Mouse (Mus musculus) left cerebral cortex, adult 2 months (tissue): Measurements from ENCODE around the gene Rab33a. TPM values are rescaled to one million over a fixed set of nuclear protein-coding genes. Genes with fewer than 3 reads are reported as not detected.

ENCODE experiments used
- DNase-seq, 2 experiments: peaks; one replicate each; pipeline ENCODE4 v3.0.0; 2021 to 2022; ENCODE audit warnings: low spot score in 2 of 2, mixed read lengths in 1 of 2; ENCODE audit errors: extremely low spot score in 1 of 2
- H3K27ac ChIP-seq: fragments of 200-600 bp; 2 replicates; pipeline ENCODE4 v1.8.1; 2022
- H3K4me3 ChIP-seq: fragments of 200-600 bp; 2 replicates; pipeline ENCODE4 v1.8.1; 2022
- CTCF ChIP-seq: fragments of 200-600 bp; IDR thresholded peaks from 2 replicates; pipeline ENCODE4 v1.8.1; 2022; ENCODE audit warnings: antibody characterized with exemption, mild to moderate bottlenecking, moderate library complexity
- intact Hi-C: fragments of 180-260 bp; cut with DNase I; formaldehyde crosslinking; loops from one replicate; pipeline ENCODE4 v1.15.1; 2025
- long read RNA-seq, 2 experiments: library from polyadenylated mRNA; stranded (forward); transcript quantifications; one replicate each; pipeline ENCODE4 v2.0.0; 2021; ENCODE audit warnings: borderline mapping rate in 2 of 2
- total RNA-seq, 2 experiments: library from RNA; stranded (reverse); gene quantifications; 2 replicates each; pipeline ENCODE4 v1.2.3; 2021

Gene Rab33a
- total RNA-seq: 10 to 100 TPM; 31.4 to 40.4 TPM
- long read RNA-seq, experiment 1, transcript Rab33a-201 (2 exons, 1,158 nt): major isoform, 20 of 20 reads
- long read RNA-seq, experiment 1, partial matches to known transcripts: 0 of 20 reads
- long read RNA-seq, experiment 1, other reads (novel, unspliced or antisense): 0 of 20 reads
- long read RNA-seq, experiment 2, transcript Rab33a-201 (2 exons, 1,158 nt): major isoform, 10 of 14 reads
- long read RNA-seq, experiment 2, partial matches to known transcripts: 0 of 14 reads
- long read RNA-seq, experiment 2, other reads (novel, unspliced or antisense): 4 of 14 reads

- peak; percentile 44 to 55 for DNase-seq
- intact Hi-C loops: no loop called here
- peak within 1 kb of the TSS; percentile 47 for H3K4me3 ChIP-seq
- H3K27ac ChIP-seq: peak within 1 kb of the TSS; percentile 86
- no peak for TF ChIP-seq CTCF
Observed at GRCm38 (mm10) chrX:48518808-48519548, at the start of gene Rab33a. Gene Rab33a, plus strand, starts transcription at chrX:48519285.

GRCm38 (mm10) chrX:48481095-48481494 lies 38.0 kb upstream of the Rab33a start:
- intact Hi-C loops: no loop called here
- no peak overlapping the region for H3K4me3 ChIP-seq
- no peak for TF ChIP-seq CTCF
- no peak for DNase-seq
- H3K27ac ChIP-seq: no peak overlapping the region

DNA sequence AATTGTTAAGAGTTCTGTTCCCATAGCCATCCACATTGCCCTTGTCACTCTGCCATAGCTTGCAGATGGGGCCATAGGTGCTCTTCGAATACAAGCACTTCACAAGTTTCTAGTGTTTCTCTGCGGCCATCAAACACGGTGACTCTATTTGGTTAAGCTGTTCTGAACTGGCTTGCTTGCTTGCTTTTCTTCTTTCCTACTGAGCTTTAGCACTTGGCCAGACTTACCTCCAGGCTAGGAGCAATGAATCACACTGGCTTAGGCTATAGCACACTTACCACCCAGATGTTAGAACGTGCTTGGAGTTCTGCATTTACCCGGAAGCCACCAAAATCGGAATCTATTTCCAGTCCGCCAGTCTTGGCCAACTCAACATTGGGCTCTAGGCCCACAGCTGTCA lies 37.4 kb upstream of the Rab33a start:
- no peak overlapping the region for H3K4me3 ChIP-seq
- intact Hi-C loops: no loop called here
- no peak for TF ChIP-seq CTCF
- no peak for DNase-seq
- no peak overlapping the region for H3K27ac ChIP-seq

- no peak for DNase-seq
- no peak overlapping the region for H3K27ac ChIP-seq
- TF ChIP-seq CTCF: no peak
- intact Hi-C loops: no loop called here
- no peak overlapping the region for H3K4me3 ChIP-seq
Observed at GRCm38 (mm10) chrX:48493763-48494162, 25.3 kb upstream of the Rab33a start.

GRCm38 (mm10) chrX:48513166-48513807 lies 5.8 kb upstream of the Rab33a start, which contains the start of gene Aifm1:
Gene Aifm1, minus strand, starts transcription at chrX:48513563.
- DNase-seq: peak; percentile 85 to 88
- peak within 1 kb of the TSS; percentile 29; the same call in 1 of the 2 replicates for H3K27ac ChIP-seq
- intact Hi-C loops: no loop called here
- peak within 1 kb of the TSS; percentile 47 for H3K4me3 ChIP-seq
- TF ChIP-seq CTCF: no peak

DNA sequence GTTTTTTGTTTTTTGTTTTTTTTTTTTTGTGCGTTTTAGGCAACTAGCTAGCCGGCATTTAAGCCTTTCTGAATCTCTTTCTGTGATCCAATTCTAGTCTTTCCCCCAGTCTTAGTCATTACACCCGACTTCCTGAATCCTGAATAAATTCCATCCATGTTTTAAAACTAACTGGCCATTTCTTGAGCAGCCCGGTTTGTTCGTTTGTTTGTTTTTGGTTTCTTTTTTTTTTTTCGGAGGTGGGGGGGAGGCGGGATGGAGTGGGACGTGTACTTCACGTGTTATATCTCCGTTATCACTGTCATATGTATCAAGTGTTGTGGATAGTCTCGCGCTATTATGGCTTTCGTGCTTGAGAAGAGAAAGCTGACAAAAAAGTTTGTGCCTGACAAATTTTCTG lies 5.3 kb upstream of the Rab33a start:
- intact Hi-C loops: no loop called here
- no peak for DNase-seq
- peak overlapping the region; percentile 47 for H3K4me3 ChIP-seq
- TF ChIP-seq CTCF: no peak
- no peak overlapping the region for H3K27ac ChIP-seq

DNA sequence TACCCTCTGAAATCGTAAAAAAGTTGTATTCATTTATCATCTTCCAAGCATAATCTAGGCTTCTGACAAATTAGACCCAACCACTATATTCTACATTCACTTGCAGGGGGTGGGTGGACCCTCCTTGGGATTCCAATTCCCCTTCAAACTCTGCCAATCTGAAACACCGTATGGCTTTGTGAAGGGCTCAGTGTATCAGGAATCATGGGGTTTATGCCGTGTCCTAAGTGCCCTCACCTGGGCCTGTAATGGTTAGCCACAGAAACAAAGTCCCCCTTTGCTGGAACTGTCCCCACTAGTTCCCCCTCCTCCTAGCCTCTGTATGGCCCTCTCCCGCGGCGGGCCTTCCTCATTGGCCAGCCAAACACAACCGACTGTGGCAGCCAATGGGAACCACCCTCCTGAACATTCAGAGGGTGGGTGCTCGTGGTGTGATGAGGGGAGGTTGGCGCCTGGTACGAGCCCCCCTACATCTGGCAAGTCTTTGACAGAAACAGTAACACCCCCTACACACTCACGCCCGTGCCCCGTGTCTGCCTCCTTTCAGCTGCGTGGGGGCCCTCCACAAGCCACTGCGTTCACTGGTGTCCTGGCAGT lies 776 bp upstream of the Rab33a start:
- Histone ChIP-seq H3K4me3 (peak overlapping the region; percentile 47), H3K27ac (peak overlapping the region; percentile 86)
- TF ChIP-seq CTCF: no peak
- peak; percentile 34 to 36 for DNase-seq
- intact Hi-C loops: no loop called here

DNA sequence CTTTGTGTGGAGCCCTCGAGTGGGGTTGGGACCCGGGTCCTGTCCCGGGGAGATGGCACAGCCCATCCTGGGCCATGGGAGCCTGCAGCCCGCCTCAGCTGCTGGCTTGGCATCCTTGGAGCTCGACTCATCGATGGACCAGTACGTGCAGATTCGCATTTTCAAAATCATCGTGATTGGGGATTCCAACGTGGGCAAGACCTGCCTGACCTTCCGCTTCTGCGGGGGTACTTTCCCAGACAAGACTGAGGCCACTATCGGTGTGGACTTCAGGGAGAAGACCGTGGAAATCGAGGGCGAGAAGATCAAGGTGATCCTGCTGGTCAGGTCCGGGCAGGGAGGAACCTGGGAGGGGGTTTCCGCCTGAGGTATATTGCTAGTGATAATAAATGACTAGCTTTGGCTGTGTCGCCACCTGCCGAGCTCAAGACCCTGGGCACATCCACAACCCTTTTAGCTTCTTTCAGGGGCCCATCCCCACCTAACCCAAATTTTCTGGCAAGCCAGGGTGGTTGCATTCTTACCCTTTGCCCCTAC lies 532 bp downstream of the Rab33a start:
- intact Hi-C loops: no loop called here
- DNase-seq: no peak
- peak overlapping the region; percentile 86 for H3K27ac ChIP-seq

DNA sequence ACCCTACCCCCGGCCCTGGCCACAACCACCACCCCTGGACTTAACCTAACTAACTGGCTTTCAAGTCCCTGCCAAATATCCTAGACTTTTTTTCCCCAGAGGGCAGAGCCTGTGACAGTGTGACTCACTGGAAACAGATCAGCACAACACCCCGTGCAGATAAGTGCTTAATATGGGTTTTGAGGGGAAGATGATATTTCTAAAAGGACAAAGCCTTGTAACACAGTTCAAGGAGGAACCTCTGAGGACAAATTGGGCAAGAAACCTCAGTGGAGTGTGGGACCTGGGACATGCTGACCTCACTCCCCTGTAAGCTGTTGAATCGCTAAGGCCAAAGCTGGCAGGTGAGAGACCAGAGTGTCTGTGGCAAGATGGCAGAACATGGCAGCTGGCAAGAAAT lies 2.6 kb downstream of the Rab33a start:
- no peak for DNase-seq
- H3K4me3 ChIP-seq: no peak overlapping the region
- no peak for TF ChIP-seq CTCF
- intact Hi-C loops: no loop called here
- H3K27ac ChIP-seq: no peak overlapping the region

More for the DNA sequence above, 532 bp downstream of the Rab33a start:
- peak overlapping the region; percentile 47 for H3K4me3 ChIP-seq
- no peak; the same call in 1 of the 2 replicates for TF ChIP-seq CTCF

GRCm38 (mm10) chrX:48523512-48523911 lies 4.4 kb downstream of the Rab33a start:
- H3K27ac ChIP-seq: peak overlapping the region; percentile 44
- no peak for TF ChIP-seq CTCF
- intact Hi-C loops: no loop called here
- no peak overlapping the region for H3K4me3 ChIP-seq
- no peak for DNase-seq

DNA sequence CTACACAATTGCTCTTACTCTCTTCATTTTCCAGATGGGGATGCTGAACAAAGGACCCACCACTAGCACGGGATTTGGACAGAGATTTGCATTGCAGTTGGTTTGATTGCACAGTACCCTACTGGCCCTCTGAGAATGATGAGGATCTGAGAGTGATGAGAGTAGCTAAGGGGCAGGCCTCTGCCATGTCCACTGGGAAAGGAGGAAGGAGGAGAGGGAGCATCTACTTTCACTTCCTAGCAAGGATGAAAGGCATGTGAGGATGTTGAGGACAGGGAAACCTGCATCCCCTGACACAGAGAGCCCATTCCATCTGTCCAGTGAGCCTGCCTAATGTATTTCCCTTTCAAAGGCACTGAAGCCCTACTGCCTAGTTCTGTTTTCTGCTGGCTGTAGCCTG lies 6.2 kb downstream of the Rab33a start:
- TF ChIP-seq CTCF: no peak
- intact Hi-C loops: no loop called here
- no peak for DNase-seq
- peak overlapping the region; percentile 72 for H3K27ac ChIP-seq
- no peak overlapping the region for H3K4me3 ChIP-seq

DNA sequence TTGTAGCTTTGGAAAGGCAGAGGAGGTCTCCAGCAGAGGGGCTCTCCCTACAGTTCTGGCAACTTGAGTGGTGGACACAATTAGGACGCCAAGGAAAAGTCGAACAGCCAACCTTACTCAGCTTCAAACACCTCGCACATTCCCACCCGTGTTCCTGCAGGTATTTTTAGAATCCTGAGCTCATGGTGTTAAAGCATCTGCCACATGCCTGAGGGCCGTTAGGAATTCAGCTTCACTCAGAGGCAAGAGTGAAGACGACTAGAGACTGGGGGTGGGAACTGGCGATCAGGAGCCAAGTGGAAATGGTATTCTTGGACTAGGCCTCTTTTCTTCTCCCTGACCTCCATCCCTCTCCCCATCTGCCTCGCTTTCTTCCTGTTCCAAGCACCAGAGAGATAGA lies 6.8 kb downstream of the Rab33a start:
- H3K4me3 ChIP-seq: no peak overlapping the region
- no peak for TF ChIP-seq CTCF
- DNase-seq: peak; percentile 21 to 32
- intact Hi-C loops: no loop called here
- H3K27ac ChIP-seq: peak overlapping the region; percentile 72
